Mouse (Mus musculus) frontal cortex, postnatal 36 days (tissue): ENCODE results near the gene Tnfaip6.

ENCODE experiments used
- DNase-seq, 2 experiments: peaks; one replicate each; pipeline ENCODE4 v3.0.0; 2022; ENCODE audit warnings: low spot score in 2 of 2

The Tnfaip6 gene

DNA sequence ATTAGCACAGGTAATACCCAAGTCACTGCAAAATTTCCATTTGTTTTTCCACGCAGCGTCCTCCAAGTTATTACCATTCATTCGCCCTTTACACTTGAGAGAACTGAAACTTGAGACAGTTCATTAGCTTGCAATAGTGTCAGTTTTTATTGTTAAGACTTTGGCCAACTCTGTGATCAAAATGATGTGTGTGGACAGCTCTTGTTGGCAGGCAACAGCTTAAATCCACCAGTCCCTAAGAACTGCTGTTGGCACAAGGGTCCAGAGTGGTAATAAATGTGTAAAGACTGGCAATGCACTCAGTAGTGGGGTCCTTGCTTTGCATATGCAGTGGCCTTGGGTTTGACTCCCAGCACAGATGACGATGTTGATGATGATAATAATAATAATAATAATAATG is 14.5 kb downstream of the Tnfaip6 start:
- no peak for DNase-seq

DNA sequence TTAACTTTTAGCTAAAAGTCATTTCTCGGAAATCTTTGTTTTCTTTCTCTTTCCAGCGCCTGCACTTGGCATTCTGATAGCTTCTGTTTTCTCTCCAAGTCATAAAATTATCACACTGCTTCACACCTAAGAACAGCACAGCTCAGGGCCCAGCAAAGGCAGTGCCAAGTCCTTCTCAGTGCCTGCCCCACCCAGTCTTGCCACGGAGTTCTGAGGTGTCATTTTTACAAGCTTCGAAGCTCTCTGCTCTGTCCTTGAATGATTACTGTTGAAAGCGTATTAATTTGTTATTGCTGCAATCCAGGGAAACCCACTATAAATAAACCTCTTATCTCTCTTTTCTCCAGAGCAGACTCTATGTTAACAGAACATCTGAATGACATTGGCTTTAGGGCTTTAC is 15.7 kb downstream of the Tnfaip6 start:
- DNase-seq = no peak

DNA sequence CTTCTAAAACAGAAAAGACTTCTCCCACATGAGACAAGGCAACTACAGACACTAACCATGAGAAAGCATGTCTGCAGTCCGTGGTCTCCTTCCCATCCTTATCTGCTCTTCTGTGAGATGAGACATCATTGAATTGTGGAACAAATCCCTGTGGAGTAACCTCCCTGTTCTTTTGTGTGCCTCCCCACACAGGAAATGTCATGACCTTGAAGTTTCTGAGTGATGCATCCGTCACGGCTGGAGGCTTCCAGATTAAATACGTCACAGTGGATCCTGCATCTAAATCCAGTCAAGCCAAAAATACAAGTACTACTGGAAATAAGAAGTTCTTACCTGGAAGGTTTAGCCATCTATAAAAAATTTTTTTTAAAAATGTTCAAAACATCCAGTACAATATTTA is 17.8 kb downstream of the Tnfaip6 start:
- DNase-seq = no peak

DNA sequence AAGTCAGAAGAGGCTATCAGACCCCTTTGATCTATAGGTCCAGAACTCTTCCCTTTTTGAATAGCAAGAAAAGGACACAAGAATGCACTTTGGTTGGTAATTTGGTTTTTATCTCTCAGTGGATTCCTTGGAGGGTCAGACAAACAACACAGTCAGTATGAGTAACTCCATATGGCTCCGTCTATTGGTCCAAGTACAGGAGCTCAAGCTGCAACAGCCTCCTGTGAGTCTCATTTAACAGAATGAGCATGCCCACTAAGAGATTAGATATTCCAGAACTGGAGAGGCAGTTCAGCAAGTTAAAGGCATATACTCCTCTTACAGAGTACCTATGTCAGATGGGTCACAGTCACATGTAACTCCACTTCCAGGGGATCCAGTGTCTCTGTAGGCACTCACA is 19.3 kb downstream of the Tnfaip6 start:
- DNase-seq = no peak

GRCm38 (mm10) chr2:52057681-52058080 is 19.9 kb downstream of the Tnfaip6 start:
- DNase-seq = no peak

DNA sequence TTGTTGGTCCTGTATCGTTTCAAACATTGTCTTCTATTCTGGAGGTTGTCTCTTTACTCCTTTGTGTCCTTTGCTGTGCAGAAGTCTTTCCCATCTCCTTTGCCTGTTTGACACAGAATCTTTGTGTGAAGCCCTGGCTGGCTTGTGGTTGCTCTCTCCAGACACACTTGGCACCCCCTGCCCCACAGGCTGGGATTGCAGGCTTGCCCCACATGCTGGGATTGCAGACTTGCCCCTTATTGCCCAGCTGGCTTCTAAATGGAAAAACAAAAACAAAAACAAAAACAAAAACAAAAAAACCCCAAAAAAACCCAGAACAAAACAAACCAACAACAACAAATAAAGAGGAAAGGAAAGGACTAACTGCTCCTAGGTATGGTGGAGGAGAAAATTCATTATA is 30.8 kb downstream of the Tnfaip6 start:
- no peak for DNase-seq

DNA sequence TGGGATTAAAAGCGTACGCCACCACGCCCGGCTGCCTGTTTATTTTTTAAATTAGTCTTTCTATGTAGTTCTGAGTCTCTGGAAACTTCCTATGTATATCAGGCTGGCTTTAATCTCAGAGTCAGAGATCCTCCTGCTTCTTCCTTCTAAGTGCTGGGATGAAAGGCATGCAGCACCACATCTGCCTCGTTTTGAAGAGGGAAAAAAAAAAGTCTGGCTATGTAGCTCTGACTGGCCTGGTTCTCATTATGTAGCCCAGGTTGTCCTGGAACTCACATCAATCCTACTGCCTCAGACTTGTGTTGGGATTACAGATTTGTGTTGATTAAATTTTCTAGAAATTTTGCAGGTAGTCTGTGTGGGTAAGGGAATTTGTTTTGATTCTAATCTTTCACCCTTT is 33.0 kb downstream of the Tnfaip6 start:
- no peak for DNase-seq

DNA sequence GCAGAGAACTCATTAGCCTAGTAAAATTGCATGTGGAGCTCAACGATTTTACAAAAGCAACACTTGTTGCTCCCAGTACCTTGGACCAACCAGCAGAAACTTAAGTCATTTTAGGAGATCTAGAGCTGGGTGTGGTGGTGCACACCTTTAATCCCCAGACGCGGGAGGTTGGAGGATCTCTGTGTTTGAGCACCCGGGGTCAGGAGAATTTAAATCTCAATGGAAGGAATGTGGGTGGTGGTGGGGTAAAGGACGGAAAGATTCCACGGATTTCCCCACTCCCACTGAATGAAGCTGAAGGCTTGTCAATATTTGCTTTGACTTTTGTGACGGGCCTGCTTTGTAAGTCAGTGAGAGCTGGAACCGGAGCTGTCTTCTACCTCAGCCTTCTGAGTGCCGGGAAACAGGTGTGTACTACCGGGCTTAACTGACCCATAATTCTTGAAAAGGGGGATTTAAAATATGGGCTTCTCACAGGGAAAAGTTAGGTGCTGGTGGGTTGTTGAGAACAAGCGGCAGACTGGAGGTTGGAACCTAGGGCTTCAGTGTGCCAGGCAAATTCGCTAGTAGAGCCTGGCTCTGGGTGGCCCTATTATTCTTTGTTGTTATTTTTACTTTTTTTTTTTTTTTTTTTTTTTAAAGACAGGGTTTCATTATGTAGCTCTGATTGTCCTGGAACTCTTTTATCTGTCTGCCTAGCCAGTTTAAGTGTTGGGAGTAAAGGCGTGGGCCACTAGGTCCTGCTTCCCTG is 33.6 kb downstream of the Tnfaip6 start:
- DNase-seq = no peak

GRCm38 (mm10) chr2:52072065-52072490 is 34.3 kb downstream of the Tnfaip6 start:
- DNase-seq = no peak

DNA sequence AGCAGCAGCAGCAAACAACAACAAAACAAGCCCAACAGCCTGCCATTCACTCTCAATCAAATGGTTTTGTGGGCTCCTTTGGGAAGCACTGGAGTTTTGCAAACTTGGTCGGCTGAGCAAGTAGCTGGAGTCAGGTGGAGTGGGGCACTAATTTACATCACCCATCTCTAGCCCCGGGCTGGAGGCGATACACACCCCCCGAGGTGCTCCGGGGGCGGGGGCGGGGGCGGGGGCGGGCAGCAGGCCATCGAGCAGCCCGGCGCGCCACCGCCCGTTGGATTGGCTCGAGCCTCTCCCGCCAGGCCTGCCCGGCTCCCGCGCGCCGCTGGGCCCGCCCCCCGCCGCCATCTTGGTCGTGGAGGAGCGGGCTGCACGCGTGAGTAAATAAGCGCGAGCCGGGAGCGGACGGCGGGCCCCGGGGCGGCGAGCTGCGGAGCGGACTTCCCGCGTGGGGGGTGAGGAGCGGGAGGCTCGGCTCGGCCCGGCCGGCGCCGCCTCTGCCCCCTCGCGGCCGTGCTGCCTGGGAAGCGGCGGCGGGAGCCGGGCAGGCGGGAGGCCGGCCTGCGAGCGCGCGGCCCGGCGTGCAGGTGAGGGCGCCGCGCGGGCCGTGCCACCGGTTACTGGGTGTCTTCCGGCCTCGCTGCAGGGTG is 34.8 kb downstream of the Tnfaip6 start, which contains the start of gene Rif1:
Rif1 (plus strand) TSS at position 342 of the 650 bp plus-strand sequence.
- peak; percentile 74 to 79 for DNase-seq

DNA sequence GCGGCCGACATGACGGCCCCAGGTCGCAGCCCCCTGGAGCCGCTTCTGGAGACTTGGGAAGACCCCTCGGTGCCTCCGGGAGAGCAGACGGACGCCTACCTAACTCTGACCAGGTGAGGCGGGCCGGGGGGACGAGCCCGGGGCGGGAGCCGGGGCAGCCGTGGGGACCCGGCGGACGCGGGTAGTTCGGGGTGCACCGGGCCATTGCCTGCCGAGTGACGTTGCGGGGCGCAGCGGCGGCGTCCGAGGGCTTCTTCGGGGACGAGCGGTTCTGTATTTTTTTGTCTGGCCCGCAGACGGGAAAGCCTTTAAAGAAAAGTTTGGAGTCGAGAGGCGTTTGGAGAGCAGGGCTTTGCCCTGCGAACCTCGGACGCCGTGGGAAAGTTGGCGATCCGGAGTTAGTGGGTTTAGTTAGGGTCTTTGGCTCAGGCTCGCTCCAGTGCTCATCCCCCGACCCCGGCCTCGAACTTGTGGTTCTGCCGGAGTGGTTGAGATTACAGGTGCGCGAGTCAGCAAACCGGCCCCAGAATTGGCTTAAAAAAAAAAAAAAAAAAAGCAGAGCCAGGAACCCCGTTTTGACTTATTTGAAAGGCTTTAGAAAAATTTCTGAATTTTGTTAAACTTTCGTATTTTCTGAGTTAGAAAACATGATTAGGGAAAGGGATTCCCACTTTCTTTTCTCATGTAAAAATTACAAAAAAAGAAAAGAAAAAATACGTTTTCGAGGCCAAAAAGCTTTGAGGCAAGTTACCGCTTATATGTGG is 35.5 kb downstream of the Tnfaip6 start:
- DNase-seq = peak; percentile 22

GRCm38 (mm10) chr2:52078666-52079065 is 40.9 kb downstream of the Tnfaip6 start:
- DNase-seq = no peak

DNA sequence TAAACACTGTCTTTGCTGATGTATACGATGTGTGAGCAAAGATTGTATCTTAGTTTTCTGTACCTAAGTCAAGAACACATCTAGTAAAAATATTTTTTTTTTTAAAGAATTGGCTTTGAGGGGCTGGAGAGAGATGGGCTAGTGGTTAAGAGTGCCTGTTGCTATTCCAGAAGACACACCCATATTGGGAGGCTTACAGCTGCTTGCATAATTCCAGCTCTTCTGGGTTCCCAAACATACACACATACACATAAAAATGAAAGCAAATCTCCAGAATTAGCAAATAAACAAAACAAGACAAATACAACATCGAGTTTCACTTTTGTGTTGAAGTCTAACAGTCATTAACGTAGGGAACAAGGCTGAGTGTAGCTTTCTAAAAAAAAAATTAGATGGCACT is 46.2 kb downstream of the Tnfaip6 start:
- DNase-seq = no peak

DNA sequence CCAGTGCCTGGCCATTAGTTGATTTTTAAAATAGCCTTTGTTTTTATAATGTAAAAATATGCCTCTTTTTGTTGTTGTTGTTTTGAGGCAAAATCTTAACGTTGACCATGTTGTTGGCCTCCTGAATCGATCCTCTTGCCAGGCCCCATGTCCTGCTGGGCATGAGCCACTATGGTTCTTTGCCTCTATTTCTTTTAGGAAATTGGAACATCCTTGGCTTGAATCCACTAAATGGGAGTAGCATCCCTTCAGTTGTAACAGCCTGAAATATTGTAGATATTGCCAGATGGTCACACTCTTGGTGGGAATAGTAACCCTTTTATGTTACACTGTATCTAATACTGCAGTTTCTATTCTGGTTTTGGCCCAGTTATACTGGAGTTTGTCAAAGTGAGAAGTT is 46.8 kb downstream of the Tnfaip6 start:
- DNase-seq = no peak
